Mouse (Mus musculus) stomach, postnatal 0 days (tissue): ENCODE results near the gene Cox4i1. TPM values are rescaled to one million over a fixed set of nuclear protein-coding genes. Genes with fewer than 3 reads are reported as not detected.
A peak's percentile ranks its signal among the peaks of the same experiment; 100 is the strongest.

Experiments used
- ATAC-seq: fragments of 200-750 bp; cut with Nextera tagmentation; 2 replicates; pipeline ENCODE4 v1.8.0; 2017; ENCODE audit not compliant: low FRiP score, low TSS enrichment
- DNase-seq: peaks from one replicate; pipeline ENCODE4 v3.0.0-alpha.2; 2016; ENCODE audit warnings: low spot score
- H3K27ac ChIP-seq: fragments of 300-500 bp; sonication (generic); replicated peaks from 2 replicates; pipeline ENCODE4 v1.5.1; 2014; ENCODE audit warnings: mild to moderate bottlenecking, control low read depth
- H3K27me3 ChIP-seq: fragments of 300-500 bp; sonication (generic); 2 replicates; pipeline ENCODE4 v1.6.1; 2014; ENCODE audit warnings: low read length; ENCODE audit not compliant: control insufficient read depth, insufficient read depth
- H3K36me3 ChIP-seq: fragments of 300-500 bp; sonication (generic); 2 replicates; pipeline ENCODE4 v1.6.1; 2014; ENCODE audit warnings: low read length, mixed read lengths; ENCODE audit not compliant: control insufficient read depth, insufficient read depth
- H3K4me1 ChIP-seq: fragments of 300-500 bp; sonication (generic); replicated peaks from 2 replicates; pipeline ENCODE4 v1.6.1; 2014; ENCODE audit warnings: antibody characterized with exemption; ENCODE audit not compliant: control insufficient read depth, insufficient read depth
- H3K4me2 ChIP-seq: fragments of 300-500 bp; sonication (generic); replicated peaks from 2 replicates; pipeline ENCODE4 v1.6.1; 2014; ENCODE audit warnings: low read depth, mild to moderate bottlenecking, control low read depth, moderate library complexity
- H3K4me3 ChIP-seq: fragments of 300-500 bp; sonication (generic); 2 replicates; pipeline ENCODE4 v1.5.1; 2014; ENCODE audit warnings: low read depth, low read length, control low read depth
- H3K9ac ChIP-seq: fragments of 300-500 bp; sonication (generic); 2 replicates; pipeline ENCODE4 v1.6.1; 2014; ENCODE audit warnings: mild to moderate bottlenecking, low read length, control low read depth, mixed read lengths
- H3K9me3 ChIP-seq: fragments of 300-500 bp; sonication (generic); 2 replicates; pipeline ENCODE4 v1.6.1; 2016; ENCODE audit warnings: low read length; ENCODE audit not compliant: control insufficient read depth
- CTCF ChIP-seq: IDR thresholded peaks from 2 replicates; pipeline ENCODE4 v1.5.1; 2016; ENCODE audit warnings: antibody characterized with exemption, low read depth, mild to moderate bottlenecking, moderate library complexity
- EP300 ChIP-seq: optimal IDR thresholded peaks from 2 replicates; pipeline ENCODE3; 2016; ENCODE audit warnings: antibody characterized with exemption
- WGBS: fragments of 180-500 bp; shearing (Covaris S2); extraction: QIAGEN DNeasy Blood & Tissue Kit; methylation state at CpG from one replicate; pipeline ENCODE4 v1.1.7; 2014; 5-methylcytosine and 5-hydroxymethylcytosine counted together
- polyA plus RNA-seq: library from polyadenylated mRNA; unstranded; fragments of >200 nt; fragmentation: Nextera tagmentation; extraction: Ambion mirVana; gene quantifications from 2 replicates; pipeline ENCODE4 v1.2.1, GENCODE M21; 2015

The Cox4i1 gene
- polyA plus RNA-seq, 1 experiment from 2014 or later = 1,419 TPM

DNA sequence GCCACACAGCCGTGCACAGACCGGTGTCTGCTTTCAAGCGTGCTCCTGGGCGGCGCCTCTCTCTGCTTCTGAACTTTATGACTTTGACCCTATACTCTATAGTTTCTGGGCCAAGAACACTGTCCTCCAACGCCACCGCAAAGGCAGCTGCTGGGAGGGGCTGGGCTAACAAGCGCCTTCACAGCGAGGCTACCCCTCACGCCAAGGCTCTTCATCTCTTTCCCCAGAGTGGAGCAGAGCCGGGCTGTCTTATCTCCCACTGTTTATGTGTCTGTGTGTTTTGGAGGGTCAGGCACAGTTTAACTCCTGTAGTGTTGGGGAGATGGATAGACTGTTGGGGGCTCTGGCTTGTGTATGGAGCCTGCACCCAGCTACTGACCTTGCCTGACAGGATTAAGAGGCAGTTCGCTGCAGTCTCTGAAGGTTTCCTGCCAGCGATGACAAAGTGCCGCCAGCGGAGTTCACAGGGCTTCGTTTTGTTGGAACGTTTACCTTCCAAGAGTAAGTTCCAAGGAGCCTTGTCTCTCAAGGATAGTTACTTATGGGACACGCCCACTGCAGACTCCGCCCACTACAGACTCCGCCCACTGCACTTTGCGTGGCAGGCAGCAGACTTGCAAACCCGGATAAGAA is 26.0 kb downstream of the Cox4i1 start:
- 0 out of 2 replicates have a peak, but pooled peaks cover 7% of the 10 kb centered on the region for H3K4me1 ChIP-seq
- no peak overlapping the region for H3K9ac ChIP-seq
- H3K9me3 ChIP-seq = no peaks in the 10 kb centered on the region
- no peak overlapping the region for H3K4me3 ChIP-seq
- peak overlapping the region; percentile 42 for H3K4me2 ChIP-seq
- WGBS = 9% methylated on average over 22 of the region's 22 CpGs
- ATAC-seq = peak; percentile 78
- DNase-seq = peak; percentile 87
- H3K27me3 ChIP-seq = no peaks in the 10 kb centered on the region
- no peaks in the 10 kb centered on the region for H3K36me3 ChIP-seq
- H3K27ac ChIP-seq = peak overlapping the region; percentile 8
- TF ChIP-seq CTCF = no peak
- no peak for TF ChIP-seq EP300

DNA sequence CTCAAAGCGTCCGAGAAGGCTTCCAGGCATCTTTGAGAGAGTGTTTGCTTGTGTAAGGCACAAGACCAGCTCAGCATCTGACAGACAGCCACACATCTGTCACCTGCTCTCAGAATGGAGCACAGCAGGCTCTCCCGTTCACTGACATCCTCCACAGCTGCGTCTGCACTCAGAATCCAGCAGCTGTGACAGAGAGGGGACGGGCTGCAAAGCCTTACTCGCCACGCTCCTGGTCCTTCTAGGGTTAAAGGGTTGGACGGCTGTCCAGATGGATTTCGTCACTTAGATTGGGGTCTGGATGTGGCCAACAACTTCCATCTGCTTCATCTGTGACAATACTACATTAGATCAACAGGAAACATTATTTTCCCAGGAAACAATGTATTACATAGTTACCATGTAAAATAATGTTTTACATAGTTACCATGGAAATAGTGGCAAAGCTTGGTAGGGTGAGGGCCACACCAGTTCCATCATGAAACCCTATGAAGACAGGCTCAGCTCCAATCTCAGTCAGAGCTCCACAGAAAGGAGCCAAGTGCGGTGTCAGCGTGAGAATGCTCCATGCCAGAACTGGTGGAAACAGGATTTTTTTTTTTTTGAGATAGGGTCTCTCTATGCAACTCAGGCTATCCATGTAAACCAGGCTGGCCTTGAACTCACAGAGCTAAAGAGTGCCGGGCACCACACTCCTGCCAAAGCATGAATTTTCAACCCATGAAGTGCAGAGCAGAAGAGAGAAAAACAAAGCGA is 28.6 kb downstream of the Cox4i1 start:
- DNase-seq = no peak
- peak; percentile 18; the same call in 1 of the 2 replicates for ATAC-seq
- 0 out of 2 replicates have a peak, but pooled peaks cover 7% of the 10 kb centered on the region for H3K4me1 ChIP-seq
- TF ChIP-seq CTCF (no peak), EP300 (no peak)
- 35% methylated on average over 13 of the region's 13 CpGs for WGBS
- H3K27ac ChIP-seq = peak overlapping the region; percentile 65
- no peak overlapping the region for H3K9ac ChIP-seq
- H3K27me3 ChIP-seq = no peaks in the 10 kb centered on the region
- no peaks in the 10 kb centered on the region for H3K9me3 ChIP-seq
- H3K36me3 ChIP-seq = no peaks in the 10 kb centered on the region
- no peak overlapping the region for H3K4me3 ChIP-seq
- H3K4me2 ChIP-seq = no peak overlapping the region

DNA sequence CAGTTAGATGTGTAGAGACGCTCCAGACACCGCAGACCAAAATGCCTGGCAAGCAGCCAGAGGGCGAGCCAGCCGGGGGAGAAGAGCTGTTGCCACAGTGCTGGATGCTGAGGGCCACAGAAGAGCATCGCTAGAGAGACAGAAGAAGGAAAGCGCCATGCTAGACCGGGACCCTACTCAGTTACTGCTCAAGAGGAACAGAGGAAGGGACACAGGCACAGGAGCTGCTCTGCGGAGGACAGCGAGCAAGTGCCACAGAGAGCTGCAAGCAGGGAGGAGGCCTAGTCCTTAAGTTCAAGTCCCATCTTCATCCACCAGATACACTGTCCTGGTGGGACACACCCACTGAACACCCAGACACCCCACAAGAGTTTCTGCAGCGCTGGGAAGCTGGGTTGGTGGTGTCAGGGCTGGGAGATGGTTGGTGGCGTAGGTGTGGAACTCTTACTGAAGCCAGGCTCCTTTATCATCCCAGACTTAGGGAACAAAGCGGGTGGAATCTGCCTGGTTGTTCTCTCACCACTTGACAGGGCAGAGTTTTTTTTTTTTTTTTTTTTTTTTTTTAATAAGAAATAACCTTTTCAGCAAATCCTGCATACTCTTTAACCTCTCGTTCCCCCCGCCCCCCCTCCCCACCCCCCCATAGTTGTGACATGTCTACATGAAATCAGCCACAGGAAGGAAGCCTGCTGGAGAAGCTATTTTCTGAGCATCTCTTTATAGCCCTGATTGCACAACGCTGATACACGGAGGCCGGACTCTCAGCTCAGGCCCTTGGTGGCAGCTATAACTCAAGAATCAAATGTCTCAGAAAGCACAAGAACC is 29.3 kb downstream of the Cox4i1 start:
- Histone ChIP-seq H3K36me3 (no peaks in the 10 kb centered on the region), H3K27me3 (no peaks in the 10 kb centered on the region), H3K4me1 (0 out of 2 replicates have a peak, but pooled peaks cover 7% of the 10 kb centered on the region), H3K4me3 (no peak overlapping the region), H3K9me3 (no peaks in the 10 kb centered on the region), H3K27ac (peak overlapping the region; percentile 65), H3K4me2 (no peak overlapping the region), H3K9ac (no peak overlapping the region)
- TF ChIP-seq EP300 (no peak), CTCF (no peak)
- no peak for DNase-seq
- no peak for ATAC-seq
- WGBS = 51% methylated on average over 17 of the region's 17 CpGs

GRCm38 (mm10) chr8:120697979-120698272 is 29.9 kb downstream of the Cox4i1 start:
- no peak overlapping the region for H3K9ac ChIP-seq
- no peak for TF ChIP-seq EP300
- TF ChIP-seq CTCF = peak; percentile 66
- H3K4me1 ChIP-seq = 0 out of 2 replicates have a peak, but pooled peaks cover 7% of the 10 kb centered on the region
- no peaks in the 10 kb centered on the region for H3K36me3 ChIP-seq
- H3K4me3 ChIP-seq = no peak overlapping the region
- no peak overlapping the region for H3K4me2 ChIP-seq
- ATAC-seq (no peak), DNase-seq (no peak)
- no peaks in the 10 kb centered on the region for H3K9me3 ChIP-seq
- H3K27me3 ChIP-seq = no peaks in the 10 kb centered on the region
- H3K27ac ChIP-seq = peak overlapping the region; percentile 30; the same call in 1 of the 2 replicates

GRCm38 (mm10) chr8:120698426-120698825 is 30.4 kb downstream of the Cox4i1 start:
- DNase-seq (no peak), ATAC-seq (no peak)
- no peak overlapping the region for H3K4me3 ChIP-seq
- no peaks in the 10 kb centered on the region for H3K9me3 ChIP-seq
- no peak overlapping the region for H3K4me2 ChIP-seq
- H3K27me3 ChIP-seq = no peaks in the 10 kb centered on the region
- no peaks in the 10 kb centered on the region for H3K36me3 ChIP-seq
- no peak for TF ChIP-seq CTCF
- TF ChIP-seq EP300 = no peak
- H3K4me1 ChIP-seq = 0 out of 2 replicates have a peak, but pooled peaks cover 7% of the 10 kb centered on the region
- H3K27ac ChIP-seq = peak overlapping the region; percentile 35
- no peak overlapping the region for H3K9ac ChIP-seq
- WGBS = 65% methylated on average over 7 of the region's 7 CpGs
